Mouse (Mus musculus): ENCODE measurements around the gene Por. TPM values are rescaled to one million over a fixed set of nuclear protein-coding genes. Genes with fewer than 3 reads are reported as not detected.

The Por gene
- total RNA-seq, 2 experiments from 2014 or later, result 104 to 105 TPM

DNA sequence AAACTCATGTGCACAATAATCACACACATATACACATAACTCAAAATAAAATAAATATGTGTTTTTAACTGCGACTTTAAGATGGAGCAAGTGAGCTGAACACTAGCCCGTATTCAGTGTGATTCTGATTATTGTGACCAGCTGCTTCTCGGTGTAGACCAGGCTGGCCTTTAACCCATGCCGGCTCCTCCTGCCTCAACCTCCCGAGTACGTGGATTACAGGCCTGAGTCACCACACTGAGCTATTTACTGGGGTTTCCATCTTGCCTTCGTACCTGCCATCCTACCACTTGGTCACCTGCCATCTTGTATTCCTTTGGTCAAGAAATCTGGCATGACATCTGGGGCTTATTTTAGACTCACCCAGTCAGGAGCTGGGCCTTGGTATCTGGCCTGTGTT is 33.6 kb downstream of the Por start:
- no peak for DNase-seq

DNA sequence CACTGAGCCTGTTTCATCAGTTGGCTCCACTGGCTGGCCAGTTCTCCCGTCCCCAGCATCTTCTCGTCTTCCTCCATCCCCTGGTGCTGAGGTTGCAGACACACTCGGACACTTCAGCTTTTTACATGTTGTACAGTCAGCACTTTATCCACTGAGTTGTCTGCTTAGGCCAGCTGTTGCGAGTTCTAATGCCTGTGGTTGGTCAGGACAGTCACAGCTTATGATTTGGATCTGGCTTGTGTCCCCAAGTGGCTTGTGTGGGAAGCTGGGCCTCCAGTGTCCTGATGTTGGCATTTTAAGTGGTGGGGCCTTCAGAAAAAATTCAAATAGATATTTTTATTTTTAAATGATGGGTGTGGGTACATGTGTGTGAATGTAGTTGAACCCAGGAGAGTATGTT is 35.5 kb downstream of the Por start:
- no peak for DNase-seq

DNA sequence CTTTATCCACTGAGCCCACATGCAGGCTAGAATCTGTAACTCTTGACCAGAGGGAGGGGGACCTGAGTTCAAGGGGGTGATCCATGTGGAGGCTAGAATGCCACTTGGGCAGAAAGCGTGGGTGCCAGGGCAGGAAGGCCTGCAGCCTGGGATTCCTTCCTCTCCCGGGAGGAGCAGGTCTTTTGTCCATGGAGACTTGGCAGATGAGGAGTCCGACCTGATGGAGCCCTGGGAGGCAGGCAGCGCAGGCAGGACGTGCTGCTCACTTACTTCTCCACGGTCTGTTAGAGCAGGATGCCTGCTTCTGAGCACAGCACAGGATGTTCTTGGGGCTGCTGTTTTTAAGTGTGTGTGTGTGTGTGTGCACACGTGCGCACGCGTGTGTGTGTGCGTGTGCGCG is 37.2 kb downstream of the Por start:
- no peak for DNase-seq

DNA sequence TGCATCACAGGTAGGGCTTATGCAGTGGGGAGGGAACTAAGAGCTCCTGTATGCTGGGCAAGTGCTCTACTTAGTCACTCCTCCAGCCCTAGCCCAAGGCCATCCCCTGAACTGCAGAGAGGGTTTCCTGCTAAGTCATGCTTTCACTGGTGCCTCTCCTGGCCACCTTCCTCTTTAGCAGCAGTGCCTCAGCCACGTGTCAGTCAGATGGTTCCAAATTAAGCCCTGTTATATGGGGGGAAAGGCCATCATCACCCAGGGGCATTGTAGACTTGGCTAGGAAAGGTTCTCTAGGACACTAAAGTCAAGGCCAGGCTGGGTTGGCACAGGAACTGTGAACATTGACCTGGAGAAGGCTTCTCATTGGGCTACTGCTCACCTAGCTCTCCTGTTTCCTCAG is 38.0 kb downstream of the Por start:
- DNase-seq, result no peak

DNA sequence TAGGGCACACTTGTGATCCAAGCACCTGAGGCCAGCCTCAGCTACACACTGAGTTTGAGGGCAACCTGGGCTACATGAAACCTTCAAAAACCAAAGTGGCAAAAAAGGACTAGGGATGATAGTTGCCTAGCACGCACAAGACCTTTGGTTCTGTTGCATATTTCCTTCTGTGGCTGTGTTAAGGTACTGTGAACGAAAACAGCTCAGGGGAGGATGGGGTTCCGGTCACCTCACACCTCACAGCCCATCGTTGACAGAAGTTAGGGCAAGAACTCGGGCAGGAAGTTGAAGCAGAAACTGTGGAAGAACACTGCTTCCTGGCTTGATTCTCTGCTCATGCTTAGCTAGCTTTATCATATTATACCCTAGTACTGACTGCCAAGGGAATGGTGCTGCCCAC is 39.9 kb downstream of the Por start:
- DNase-seq, result no peak

DNA sequence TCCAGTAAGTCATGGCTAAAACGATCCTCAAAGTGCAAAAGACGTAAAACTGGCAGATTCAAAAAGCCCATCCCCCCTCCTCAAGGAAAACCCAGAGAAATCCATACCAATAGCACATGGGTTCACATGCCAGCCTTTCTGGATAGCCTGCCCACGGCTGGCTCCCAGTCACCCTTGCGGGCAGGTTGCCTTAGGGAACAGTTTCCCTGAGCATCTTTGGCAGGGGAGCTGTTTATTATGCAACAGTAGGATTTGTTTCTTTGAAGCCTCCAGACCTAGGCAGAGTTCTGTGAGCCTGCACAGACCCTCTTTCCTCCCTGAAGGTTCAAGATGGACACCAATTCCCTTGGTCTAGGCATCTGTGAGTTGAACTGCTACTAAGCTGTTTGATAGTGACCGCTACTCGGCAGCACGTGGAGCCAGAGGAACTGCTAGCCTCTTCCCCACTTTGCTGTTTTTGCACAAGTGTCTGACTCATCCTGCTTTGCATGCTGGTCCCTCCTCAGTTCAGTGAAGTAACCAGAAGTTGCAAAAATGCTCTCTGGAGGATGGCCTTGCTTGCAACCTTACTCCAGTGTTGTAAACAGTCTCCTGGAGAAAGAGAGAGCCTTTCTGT is 40.9 kb downstream of the Por start:
- no peak for DNase-seq

DNA sequence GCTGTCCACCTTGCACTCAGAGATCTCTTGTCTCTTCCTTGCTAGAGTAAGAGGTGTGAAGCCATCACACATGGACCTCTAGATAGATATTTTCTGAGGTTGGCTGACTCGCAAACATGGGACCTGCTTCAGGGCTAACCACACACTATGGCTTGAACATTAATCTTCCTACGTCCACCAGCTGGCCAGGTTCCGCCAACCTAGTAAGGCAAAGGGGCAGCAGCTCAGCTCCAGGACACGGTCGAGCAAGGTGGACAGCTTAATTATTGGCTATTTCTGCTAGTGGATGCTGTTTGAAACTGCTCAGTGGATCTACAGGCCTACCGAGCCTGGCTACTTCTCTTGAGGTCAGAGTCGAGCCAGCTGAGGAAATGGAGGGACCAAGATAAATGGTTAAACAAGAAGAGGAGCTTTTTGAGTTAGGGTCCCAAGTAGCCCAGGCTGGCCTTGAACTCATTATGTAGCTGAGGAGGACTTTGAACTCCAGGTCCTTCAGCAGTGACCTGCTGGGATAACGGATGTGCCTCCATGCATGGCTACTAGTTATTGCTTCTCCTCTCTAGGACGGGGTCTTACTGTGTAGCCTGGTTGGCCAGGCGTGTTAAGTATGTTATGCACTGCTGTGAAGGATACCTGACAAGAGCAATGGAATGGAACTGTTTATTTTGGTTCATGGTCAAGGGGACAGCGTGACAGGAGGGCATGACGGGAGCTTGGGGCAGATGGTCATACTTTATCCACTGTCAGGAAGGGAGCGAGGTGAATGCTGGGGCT is 41.9 kb downstream of the Por start:
- DNase-seq, result no peak

DNA sequence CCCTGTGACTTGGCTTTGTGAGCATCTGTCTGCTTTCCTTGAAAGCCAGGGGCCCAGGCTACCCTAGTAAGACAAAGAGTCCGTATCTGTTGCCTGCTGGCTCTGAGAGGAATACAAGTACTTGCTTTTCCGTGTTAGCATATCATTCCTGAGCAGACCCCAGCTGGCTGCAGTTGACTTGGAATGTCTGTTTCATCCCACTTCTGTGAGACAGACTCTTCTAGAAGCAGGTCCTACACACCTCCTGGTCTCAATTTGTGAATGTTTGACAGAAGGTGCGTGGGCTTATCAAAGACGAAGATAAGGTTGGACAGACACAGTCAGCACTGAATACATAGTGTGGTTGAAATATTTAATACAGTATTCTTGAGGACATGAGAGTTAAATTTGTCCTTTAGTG is 43.0 kb downstream of the Por start:
- DNase-seq, result peak in 1 of 2 experiments; percentile 52

DNA sequence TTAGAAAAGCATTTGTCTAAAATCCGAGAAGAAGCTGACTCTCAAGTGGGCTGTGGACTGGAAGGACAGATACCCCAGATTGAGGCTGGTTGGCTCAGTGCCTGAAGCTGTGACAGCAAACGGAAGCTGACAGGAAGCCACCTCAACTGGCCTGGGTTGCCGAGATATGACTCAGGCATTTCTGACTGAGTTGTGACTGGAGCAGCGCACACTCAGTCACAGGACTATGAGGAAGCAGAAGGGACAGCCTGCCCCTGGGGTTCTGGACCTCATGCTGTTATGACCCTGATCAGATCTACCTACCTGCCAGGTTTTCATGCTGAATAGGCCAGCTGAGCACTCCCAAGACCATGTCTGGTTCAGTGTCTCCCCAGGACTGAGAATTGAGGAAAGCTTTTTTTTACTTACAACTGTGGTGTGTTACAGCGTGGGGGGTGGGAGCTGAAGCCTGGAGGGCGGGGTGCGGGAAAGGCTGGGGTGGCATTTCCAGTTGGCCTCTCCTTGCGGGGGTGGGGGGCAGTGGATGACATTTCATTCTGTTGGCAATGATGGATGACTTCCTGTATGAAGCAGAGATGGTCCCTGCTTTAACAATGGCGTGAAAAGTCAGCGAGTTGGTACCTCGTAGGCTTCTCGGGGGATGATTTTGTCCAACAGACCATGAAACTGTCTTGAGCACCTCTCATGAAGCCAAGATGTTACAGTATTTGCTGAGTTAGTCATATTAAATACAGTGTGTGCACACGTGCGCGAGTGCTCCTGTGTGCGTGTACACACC is 43.8 kb downstream of the Por start:
- DNase-seq, result peak; percentile 47 to 51

DNA sequence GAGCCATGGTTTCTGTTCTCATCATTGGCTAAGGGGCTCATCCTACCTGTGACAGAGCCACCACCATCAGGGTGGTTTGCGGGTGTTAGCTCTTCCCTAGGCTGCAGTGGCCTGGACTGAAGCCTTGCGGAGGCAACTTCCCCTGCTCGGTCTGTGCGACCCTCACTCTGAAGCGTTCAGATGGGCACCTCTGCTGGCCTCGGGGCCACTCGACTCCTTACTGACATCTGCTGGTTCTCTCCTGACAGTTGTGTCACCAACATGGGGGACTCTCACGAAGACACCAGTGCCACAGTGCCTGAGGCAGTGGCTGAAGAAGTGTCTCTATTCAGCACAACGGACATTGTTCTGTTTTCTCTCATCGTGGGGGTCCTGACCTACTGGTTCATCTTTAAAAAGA is 45.8 kb downstream of the Por start:
- DNase-seq, result no peak

DNA sequence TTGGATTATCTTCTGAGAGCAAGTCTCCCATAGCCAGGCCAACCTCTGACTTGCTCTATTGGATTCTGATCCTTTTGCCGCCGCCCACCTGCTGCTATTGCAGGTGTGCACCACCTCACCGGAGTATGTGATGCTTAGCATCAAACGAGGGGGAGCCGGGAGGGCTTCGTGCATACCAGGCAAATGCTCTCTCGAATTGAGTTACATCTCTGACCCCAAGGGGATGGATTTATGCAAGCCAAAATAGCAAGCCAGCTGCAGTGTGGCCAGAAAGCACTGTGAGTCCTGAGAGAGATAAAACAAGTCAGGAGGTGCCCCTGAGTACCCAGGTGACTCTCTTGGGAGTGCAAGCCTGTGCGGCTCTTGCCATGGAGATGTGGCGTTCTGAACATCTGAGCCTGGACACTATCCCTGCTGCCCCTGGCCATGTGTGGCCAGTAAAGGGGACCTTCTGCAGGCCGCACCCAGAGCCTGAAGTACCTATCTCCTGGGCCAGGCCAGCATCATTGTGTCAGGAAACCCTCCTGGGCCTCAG is 49.8 kb downstream of the Por start:
- DNase-seq, result no peak

DNA sequence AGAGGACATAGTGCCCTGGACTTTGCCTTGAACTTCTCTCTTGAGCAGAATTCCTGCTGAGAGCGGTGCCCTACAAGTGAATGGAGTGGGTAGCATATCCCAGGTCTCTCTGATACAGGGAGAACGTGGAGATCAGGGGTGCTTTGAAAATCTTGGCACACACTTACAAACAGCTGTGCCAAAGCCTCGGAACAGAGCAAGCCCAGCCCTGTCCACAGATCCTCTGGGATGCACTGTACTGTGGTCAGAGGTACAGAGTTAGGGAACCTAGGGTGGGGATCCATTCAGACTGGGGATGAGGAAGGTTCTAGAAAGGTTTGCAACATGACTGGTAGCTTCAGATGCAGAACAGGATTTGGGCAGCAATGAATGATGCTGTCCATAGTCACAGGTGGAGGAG is 50.3 kb downstream of the Por start:
- no peak for DNase-seq

DNA sequence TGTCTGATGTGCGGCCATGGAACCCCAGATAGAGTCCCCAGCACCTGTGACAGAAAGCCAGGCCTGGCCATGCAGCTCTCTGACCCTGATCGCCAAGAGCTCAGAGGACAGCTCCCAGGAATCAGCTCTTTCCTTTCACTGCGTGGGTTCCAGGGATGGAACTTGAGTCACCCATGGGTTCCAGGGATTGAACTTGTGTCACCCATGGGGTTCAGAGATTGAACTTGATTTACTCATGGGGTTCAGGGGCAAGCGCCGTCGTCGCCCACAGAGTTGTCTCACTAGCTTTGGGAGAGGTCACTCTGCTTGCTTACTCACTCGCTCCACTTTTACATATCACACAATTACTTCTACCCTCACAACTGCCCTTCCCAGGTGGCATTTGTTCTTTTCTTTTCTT is 51.2 kb downstream of the Por start:
- no peak for DNase-seq

DNA sequence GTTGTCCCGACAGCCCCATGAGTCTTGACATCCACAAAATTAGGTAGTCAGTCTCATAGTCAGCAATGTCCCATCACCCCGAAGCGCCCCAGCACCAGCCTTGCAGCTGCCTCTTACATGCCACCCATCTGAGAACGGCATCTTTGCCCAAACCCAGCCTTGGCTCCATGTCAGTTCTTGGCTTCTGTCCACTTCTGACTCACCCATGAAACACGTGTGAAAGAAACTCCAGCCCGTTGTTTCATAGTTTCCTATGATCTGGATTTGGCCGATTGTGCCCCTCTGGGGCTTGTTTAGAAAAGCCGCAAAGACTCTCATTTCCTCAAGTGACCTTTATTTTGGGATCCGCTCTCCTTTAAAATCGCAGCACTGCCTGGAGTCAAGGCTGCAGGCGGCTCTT is 52.3 kb downstream of the Por start:
- peak in 1 of 2 experiments; percentile 45 for DNase-seq

DNA sequence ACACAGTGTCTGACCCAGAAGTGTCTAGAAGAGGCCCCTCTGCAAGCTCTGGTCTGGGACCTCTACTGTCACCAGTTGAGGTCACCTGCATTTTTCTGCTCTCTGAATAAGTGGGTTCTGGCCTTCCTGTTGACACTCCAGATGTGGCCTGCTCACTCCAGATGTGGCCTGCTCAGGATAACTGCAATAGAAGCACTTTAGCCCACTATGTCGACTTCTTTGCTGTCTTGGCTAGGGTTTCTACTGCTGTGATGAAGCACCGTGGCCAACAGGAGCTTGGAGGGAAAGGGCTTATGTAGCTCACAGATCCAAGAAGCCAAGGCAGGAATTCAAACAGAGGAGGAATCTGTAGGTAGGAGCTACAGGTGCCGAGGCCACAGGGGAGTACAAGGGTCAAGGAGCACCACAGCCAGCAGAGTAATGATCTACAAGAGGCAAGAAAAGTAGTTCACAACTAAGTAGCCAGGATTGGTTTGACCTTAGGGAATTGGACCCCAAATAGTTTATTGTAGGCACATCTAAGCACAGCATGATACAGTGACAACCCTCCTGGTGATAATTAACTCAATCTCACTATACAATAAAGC is 53.4 kb downstream of the Por start:
- no peak for DNase-seq

DNA sequence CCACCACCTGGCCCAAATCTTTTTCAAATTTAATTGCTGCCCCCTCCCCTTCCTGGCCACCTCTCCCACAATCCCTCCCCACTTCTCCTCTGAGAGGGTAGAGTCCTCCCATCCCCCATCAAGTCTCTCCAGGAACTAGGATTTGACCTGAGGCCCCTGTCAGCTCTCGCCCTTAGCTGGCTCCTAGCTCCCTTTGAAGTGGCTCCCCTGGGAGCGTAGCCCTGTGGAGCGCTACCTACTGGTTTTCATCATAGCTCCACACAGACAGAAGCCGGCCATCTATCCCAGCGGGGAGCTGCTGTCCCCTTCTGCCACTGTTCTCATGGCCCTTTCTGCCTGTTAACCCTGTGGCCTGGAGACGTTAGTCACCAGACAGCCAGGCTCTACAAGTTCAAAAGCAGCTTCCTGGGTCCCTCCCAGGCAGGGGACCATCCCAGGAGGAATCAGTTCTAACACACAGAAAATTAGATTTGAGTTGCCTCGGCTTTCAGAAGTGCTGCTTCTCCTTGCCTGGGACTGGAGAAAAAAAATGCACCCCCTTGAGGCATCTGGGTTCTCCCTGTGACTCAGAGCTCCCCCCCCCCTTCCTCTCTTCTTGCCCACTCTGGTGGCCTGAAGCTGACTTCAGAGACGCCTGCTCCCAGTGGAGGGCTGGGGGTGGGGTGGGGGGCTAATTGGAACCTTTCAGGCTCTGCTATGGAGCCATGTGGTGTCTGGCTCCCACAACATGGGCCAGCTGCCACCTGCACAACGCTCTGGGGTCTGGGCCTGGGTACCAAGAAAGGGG is 54.9 kb downstream of the Por start:
- DNase-seq, result no peak

DNA sequence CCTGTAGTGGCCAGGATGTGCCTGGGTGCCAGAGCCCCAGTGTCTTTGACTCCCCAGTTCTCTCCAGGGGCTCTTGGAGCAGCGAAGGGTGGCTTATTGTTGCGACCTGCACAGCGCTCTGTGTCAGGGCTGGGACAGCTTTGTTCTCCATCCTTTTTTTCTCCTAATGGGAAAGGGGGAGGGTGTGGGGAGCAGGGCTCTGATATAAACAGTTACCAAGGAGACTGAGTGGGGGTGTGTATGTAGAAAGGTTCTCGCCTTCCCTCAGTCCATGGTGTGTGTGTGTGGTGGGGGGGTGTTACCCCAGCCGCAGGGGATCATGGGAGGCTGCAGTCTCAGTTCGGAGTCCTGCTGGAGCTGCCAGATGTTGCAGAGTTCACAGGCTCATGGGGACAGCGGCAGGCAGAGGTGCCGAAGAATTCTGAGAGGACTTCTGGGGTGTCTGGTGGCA is 55.6 kb downstream of the Por start:
- DNase-seq, result peak; percentile 50 to 58

DNA sequence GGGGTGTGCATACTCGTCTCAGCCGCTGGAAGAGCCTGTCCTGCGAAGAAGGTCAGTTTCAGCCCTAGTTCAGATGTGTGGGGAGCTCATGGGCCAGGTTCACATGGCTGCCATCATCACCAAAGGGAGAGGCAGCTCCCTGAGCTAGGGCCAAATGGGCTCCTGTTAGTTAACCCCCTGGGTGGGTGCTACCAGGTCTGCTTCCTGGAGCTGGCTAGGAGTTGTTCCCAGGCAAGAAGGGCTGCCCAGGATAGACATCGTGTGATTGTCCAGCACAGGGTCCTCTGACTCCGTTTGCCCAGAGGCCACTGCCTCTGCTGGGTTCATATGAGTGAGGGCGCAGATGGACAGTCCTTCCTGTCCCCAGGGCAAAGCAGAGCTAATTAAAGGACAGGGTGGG is 56.2 kb downstream of the Por start:
- no peak for DNase-seq

DNA sequence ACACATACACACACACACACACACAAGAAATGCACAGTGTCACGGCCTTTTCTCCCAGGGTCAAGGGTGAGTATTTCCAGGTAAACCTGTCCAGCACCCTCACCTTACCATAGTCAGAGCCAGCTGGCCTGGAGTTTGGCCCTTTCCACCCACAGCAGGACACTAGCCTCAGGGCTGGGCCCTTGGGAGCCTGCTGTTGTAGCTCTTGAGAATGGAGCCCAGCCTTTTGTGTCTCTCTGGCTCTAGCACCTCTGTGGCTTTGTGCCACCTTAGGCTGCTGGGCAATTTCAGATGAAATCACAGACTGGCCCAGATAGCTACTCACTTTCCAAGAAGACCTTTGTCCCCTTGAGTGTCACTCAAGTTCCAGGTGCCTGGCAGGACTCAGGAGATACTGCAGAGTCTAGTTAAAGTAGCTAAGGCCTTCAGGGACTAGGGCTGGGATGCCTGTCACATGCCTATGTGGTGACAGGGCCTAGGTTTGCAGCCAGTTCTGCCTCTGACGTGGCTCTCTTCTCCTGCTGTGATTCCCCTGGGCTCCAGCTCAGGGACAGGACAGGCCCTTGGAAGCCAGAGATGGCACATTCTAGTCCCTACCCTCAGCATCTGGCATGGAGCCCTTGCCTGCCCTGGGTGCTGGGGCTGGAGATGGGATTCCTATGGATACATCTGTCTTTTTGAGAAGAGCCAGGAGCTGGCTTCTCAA is 57.0 kb downstream of the Por start:
- DNase-seq, result no peak

DNA sequence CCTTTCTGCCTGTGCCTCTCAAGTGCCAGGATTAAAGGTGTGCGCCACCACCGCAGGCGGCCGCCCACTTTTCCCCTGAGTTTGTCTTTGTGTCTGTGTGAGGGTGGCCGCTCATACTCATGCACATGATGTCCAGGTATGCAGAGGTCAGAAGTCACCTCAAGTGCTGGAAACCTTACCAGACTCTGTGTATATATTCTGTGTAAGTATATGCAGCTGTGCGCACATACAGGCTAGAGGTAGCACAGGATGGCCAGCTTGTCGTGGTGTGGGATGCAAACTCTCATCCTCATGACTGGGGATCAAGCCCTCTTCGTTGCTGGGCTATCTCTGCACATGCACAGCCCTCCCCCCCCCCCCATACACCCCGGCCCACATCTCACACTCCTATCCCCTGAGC is 58.0 kb downstream of the Por start:
- no peak for DNase-seq

DNA sequence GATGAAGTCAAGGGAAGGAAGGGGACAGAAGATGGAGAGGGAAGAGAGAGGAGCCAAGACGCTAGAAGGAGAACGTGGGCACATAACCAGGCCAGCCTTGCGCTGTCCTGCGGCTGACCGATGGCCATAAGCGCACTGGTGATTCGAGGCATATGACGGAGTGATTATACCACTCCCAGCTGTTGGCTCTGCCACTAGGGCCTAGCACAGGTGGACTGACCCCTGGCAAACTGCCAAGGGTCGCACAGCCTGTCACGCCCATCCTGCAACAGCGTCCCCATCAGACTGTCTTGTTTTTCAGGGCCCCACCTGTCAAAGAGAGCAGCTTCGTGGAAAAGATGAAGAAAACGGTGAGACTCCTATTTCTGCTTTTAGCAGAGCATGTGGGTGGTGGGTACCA is 58.5 kb downstream of the Por start:
- DNase-seq, result no peak

All from layer of hippocampus, postnatal 36 days (tissue).